Mouse (Mus musculus) myocyte (in vitro differentiated cells): ENCODE data around the gene Cntnap1.

Experiments
- CEBPB ChIP-seq: IDR thresholded peaks from 2 replicates; pipeline ENCODE4 v1.6.1; 2011; ENCODE audit warnings: mild to moderate bottlenecking, moderate library complexity; ENCODE audit not compliant: poor library complexity, insufficient read depth, severe bottlenecking
- E2F4 ChIP-seq: IDR thresholded peaks from one replicate; pipeline ENCODE4 v1.6.1; 2011; ENCODE audit warnings: mild to moderate bottlenecking, control low read depth, moderate library complexity; ENCODE audit not compliant: insufficient read depth
- MAX ChIP-seq: IDR thresholded peaks from one replicate; pipeline ENCODE4 v1.6.1; 2011; ENCODE audit warnings: low read depth, mild to moderate bottlenecking, control low read depth
- MYOD1 ChIP-seq, 3 experiments: IDR thresholded peaks; one replicate each; pipeline ENCODE4 v1.6.1; 2011; ENCODE audit warnings: control low read depth in 2 of 3, low read depth in 2 of 3, mild to moderate bottlenecking in 2 of 3, moderate library complexity in 1 of 3; ENCODE audit not compliant: insufficient read length in 2 of 3, control insufficient read depth in 1 of 3
- POLR2A ChIP-seq: IDR thresholded peaks from one replicate; pipeline ENCODE4 v1.6.1; 2011; ENCODE audit warnings: low read depth, mild to moderate bottlenecking, control low read depth, moderate library complexity; ENCODE audit not compliant: insufficient read length
- POLR2AphosphoS2 ChIP-seq: IDR thresholded peaks from one replicate; pipeline ENCODE4 v1.6.1; 2011; ENCODE audit warnings: low read depth, control low read depth; ENCODE audit not compliant: insufficient read length
- REST ChIP-seq: IDR thresholded peaks from one replicate; pipeline ENCODE4 v1.6.1; 2011; ENCODE audit warnings: mild to moderate bottlenecking, control low read depth, moderate library complexity; ENCODE audit not compliant: insufficient read depth, insufficient read length
- SRF ChIP-seq: IDR thresholded peaks from one replicate; pipeline ENCODE4 v1.6.1; 2011; ENCODE audit warnings: low read depth; ENCODE audit not compliant: control insufficient read depth, insufficient read length
- TCF12 ChIP-seq: IDR thresholded peaks from one replicate; pipeline ENCODE4 v1.6.1; 2011; ENCODE audit warnings: mild to moderate bottlenecking, control low read depth; ENCODE audit not compliant: poor library complexity, insufficient read depth, severe bottlenecking
- USF1 ChIP-seq: IDR thresholded peaks from one replicate; pipeline ENCODE4 v1.6.1; 2011; ENCODE audit warnings: low read depth, mild to moderate bottlenecking, control low read depth, moderate library complexity

GRCm38 (mm10) chr11:101127075-101127474 is 43.2 kb upstream of the Cntnap1 start:
- TF ChIP-seq POLR2A (no peak), MAX (no peak), SRF (no peak), USF1 (no peak), MYOD1 (IDR thresholded peaks at IDR 0.05; ENCODE audit: control insufficient read depth in 1 of 3, insufficient read length in 2 of 3, low read depth in 2 of 3) (no peak), REST (no peak), TCF12 (no peak), CEBPB (no peak), E2F4 (no peak), POLR2AphosphoS2 (no peak)
